Mouse (Mus musculus): ENCODE measurements around the gene 3110082I17Rik.

- no peak for TF ChIP-seq MAFK (IDR thresholded peaks at IDR 0.05; ENCODE audit: insufficient replicate concordance, low read length)
- TF ChIP-seq CTCF (conservative IDR thresholded peaks at IDR 0.05 in 1 of 2, IDR thresholded peaks at IDR 0.05 in 1 of 2; ENCODE audit: low read depth in 2 of 2, low read length in 2 of 2), result no peak
- no peak for TF ChIP-seq POLR2A (IDR thresholded peaks at IDR 0.05; ENCODE audit: low read depth, low read length)
These were observed 80.4 kb downstream of the 3110082I17Rik start for GRCm38 (mm10) chr5:139379771-139380384.

Data from CH12.LX (cell line).